Mouse (Mus musculus): ENCODE data around the gene Fam83g.

DNA sequence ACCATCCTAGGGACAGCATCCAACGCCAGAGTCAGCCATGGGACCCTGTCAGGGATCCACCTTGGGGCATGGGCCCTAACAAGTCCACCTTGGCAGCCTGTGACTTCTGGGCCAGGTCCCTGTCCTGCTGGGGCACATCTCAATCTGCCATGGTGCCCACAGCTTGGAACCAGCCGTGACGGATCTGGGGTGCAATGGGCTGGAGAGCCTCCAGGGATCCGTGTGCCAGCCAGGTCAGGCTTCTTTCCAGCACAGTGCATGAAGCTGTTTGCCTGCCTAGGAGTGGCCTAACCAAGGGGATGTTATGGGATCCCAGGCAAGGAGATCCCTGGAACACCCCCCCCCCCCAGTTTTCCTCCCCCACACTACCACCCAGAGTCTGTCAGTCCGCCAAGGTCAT, 9.1 kb downstream of the Fam83g start:
- TF ChIP-seq CTCF (IDR thresholded peaks at IDR 0.05; ENCODE audit: low read depth, low read length) (no peak), GATA1 (IDR thresholded peaks at IDR 0.05; ENCODE audit: borderline replicate concordance, low read length) (no peak), POLR2AphosphoS5 (IDR thresholded peaks at IDR 0.05; ENCODE audit: insufficient replicate concordance, low read depth, low read length) (no peak), TAL1 (conservative IDR thresholded peaks at IDR 0.05; ENCODE audit: low read depth, low read length) (no peak)
